Mouse (Mus musculus): ENCODE results near the gene Gm49405. TPM values are rescaled to one million over a fixed set of nuclear protein-coding genes. Genes with fewer than 3 reads are reported as not detected.
A peak's percentile ranks its signal among the peaks of the same experiment; 100 is the strongest.

The Gm49405 gene
- total RNA-seq, 2 experiments from 2014 or later, result 0.33 to 0.56 TPM

DNA sequence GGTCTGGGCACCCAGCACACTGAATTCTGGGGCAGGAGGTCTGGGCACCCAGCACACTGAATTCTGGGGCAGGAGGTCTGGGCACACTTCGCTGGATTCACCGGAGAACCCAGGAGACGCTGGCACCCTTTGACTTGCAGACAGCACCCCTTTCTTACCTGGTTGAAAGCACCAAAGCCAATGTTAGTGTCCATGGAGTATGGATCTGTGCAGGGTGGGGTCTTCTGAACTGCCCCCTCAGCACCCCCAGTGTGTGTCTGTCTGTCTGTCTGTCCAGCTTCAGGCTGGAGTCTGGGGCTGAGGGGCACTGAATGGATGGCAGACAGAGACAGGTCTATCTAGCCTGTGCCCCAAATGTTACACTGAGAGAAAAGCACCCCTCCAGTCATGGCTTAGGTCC lies 8.9 kb upstream of the Gm49405 start:
- no peak for TF ChIP-seq CTCF (IDR thresholded peaks at IDR 0.05)
- no peak overlapping the region for H3K27ac ChIP-seq
- H3K4me3 ChIP-seq, result no peak overlapping the region
- intact Hi-C loops (cut with DNase I), result no loop called here
- DNase-seq, result no peak

DNA sequence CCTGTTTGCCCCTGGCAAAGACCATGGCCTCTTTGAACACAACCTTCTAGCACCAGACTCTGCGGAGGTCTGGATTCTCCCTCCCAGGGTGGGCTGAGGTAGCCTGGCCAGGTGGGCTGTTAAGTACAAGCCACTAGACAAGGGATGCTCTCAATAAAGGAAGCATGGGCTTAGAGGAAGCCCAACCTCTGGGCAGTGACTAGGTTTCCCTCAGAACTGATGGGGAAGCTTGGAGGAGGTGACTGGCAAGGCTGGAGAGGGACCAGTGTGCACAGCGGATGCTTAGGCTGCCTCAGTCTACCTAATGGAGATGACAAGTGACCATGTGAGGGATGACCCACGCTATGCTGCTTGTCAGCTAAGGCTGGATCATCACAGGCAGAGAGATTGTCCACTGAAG lies 8.5 kb upstream of the Gm49405 start:
- DNase-seq, result no peak
- H3K4me3 ChIP-seq, result no peak overlapping the region
- TF ChIP-seq CTCF (IDR thresholded peaks at IDR 0.05), result no peak
- no peak overlapping the region for H3K27ac ChIP-seq
- intact Hi-C loops (cut with DNase I), result no loop called here

DNA sequence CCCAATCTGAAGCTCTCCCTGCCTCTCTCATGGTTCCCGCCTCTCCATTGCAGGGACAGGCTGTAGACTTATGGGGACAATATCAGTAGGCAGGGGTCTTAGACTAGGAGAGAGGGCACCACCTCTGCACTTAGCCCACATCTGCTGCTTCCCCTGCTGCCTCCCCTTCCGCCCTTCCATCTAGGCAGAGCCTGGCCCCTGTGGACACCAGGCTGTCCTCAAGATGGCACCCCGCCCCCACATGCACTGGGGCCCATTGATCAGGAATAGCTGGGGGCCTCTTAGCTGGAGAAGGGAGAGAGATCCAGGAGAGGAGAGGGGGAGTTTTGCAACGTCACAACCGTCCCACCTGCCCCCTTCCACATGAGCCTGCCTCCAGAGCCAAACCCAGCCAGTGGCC lies 8.0 kb upstream of the Gm49405 start, which contains the start of gene Tbx10:
TSS of gene Tbx10 (plus strand) at position 337 of the 400 bp plus-strand sequence.
- Histone ChIP-seq H3K4me3 (no peak within 1 kb of the TSS), H3K27ac (no peak within 1 kb of the TSS)
- TF ChIP-seq CTCF (IDR thresholded peaks at IDR 0.05), result no peak
- intact Hi-C loops (cut with DNase I), result no loop called here
- no peak for DNase-seq

DNA sequence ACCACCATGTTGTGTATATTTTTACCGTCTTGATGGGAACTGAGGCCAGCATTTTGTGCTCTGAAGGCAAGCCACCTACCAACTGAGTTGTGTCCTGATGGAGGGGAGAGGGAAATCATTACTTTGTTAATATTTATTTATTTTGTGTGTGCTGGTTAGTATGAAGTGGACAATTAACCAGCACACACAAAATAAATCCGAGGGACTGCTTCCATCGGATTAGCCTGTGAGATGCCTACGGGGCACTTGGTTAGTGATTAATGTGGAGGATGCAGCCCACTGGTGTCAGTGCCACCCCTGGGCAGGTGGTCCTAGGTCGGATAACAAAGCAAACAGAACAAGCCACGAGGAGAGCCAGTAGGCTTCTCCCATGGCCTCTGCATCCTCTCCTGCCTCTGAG lies 5.5 kb upstream of the Gm49405 start:
- TF ChIP-seq CTCF (IDR thresholded peaks at IDR 0.05), result no peak
- Histone ChIP-seq H3K4me3 (no peak overlapping the region), H3K27ac (no peak overlapping the region)
- intact Hi-C loops (cut with DNase I), result no loop called here
- DNase-seq, result no peak

DNA sequence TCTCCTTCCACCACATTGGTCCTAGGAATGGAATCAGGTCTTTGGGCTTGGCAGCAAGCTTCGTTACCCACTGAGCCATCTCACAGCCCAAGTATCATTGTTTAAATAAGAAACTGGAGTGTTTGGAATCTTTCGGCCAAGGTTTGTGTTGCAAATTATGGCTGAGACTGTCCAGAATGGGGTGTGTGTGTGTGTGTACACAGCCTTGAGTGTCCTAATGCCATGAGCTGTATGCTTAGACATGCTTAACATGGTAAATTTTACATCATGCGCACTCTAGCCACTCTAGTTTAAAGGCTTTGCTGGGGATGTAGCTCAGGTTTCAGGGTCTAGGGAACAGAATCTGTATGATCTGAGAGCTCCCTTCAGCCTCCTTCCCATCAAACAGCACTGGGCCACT lies 4.9 kb upstream of the Gm49405 start:
- DNase-seq, result no peak
- intact Hi-C loops (cut with DNase I), result no loop called here
- Histone ChIP-seq H3K27ac (peak overlapping the region; percentile 68), H3K4me3 (no peak overlapping the region)
- no peak for TF ChIP-seq CTCF (IDR thresholded peaks at IDR 0.05)

DNA sequence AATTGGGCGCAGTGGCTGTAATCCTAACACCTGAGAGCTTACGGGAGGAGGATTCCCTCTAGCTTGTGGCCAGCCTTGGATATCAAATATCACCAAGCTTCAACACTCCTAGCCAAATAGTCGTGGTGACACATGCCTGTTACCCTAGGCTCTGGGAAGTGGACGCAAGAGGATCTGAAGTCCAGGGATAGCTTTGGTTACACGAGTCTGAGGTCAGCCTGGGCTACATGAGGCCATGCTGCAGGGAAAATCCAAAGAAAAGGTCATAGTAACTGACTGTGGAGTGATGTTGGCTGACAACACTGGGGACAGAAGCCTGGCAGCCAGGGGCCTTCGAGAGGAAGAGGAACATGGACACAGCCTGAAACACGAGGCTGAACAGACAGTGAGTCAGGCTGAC lies 4.3 kb upstream of the Gm49405 start:
- no peak for TF ChIP-seq CTCF (IDR thresholded peaks at IDR 0.05)
- no peak for DNase-seq
- Histone ChIP-seq H3K4me3 (no peak overlapping the region), H3K27ac (peak overlapping the region; percentile 68)
- intact Hi-C loops (cut with DNase I), result no loop called here

DNA sequence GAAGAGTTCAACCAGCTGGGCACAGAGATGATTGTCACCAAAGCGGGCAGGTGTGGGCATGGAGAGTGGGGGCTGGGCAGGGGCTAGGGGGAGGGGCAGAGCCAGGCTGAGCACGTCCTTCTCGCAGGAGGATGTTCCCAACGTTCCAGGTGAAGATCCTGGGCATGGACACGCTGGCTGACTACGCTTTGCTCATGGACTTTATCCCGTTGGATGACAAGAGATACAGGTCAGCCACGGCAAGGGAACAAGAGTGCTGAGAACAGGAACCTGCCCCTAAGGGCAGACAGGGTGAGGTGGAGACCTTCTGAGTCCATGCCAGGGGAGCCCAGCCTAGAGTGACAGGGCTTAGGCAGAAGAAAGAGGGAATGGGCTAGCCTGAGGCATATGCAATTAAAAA lies 3.7 kb upstream of the Gm49405 start:
- intact Hi-C loops (cut with DNase I), result no loop called here
- DNase-seq, result no peak
- peak overlapping the region; percentile 68; the same call in 1 of the 2 replicates for H3K27ac ChIP-seq
- no peak for TF ChIP-seq CTCF (IDR thresholded peaks at IDR 0.05)
- no peak overlapping the region for H3K4me3 ChIP-seq

DNA sequence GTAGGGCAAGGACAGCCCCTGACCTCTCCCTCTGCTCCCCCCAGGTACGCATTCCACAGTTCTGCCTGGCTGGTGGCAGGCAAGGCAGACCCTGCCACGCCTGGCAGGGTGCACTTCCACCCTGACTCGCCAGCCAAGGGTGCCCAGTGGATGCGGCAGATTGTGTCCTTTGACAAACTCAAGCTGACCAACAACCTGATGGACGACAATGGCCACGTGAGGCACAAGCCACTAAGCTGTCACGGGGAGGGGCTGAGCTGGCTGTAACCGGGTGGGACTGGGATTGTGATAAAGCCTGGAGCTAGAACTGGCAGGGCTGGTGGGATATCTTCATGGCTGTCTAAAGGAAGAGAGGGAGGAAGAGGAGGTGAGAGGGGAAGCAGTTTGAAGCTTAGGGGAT lies 3.2 kb upstream of the Gm49405 start:
- TF ChIP-seq CTCF (IDR thresholded peaks at IDR 0.05), result no peak
- Histone ChIP-seq H3K4me3 (no peak overlapping the region), H3K27ac (no peak overlapping the region)
- intact Hi-C loops (cut with DNase I), result no loop called here
- no peak for DNase-seq

DNA sequence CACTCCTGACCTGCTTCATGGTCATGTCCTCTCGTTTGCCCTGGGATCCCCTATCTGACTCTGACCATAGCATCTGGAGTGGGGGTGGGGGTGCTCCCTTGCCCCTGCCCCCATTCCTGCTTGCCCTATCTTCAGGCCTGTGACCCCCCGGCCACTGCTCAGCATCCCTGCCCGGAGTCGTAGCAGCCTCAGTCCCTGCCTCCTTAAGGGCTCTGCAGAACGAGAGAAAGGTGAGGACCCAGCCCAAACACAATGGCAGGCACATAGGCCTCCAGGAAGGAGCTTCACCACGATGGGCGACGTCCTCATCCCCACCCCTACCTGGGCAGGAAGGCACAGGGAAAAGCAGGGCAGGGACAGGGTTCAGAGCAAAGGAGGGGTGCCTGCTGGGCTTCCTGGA lies 2.1 kb upstream of the Gm49405 start:
- no peak overlapping the region for H3K4me3 ChIP-seq
- intact Hi-C loops (cut with DNase I), result no loop called here
- DNase-seq, result no peak
- no peak for TF ChIP-seq CTCF (IDR thresholded peaks at IDR 0.05)
- H3K27ac ChIP-seq, result no peak overlapping the region

DNA sequence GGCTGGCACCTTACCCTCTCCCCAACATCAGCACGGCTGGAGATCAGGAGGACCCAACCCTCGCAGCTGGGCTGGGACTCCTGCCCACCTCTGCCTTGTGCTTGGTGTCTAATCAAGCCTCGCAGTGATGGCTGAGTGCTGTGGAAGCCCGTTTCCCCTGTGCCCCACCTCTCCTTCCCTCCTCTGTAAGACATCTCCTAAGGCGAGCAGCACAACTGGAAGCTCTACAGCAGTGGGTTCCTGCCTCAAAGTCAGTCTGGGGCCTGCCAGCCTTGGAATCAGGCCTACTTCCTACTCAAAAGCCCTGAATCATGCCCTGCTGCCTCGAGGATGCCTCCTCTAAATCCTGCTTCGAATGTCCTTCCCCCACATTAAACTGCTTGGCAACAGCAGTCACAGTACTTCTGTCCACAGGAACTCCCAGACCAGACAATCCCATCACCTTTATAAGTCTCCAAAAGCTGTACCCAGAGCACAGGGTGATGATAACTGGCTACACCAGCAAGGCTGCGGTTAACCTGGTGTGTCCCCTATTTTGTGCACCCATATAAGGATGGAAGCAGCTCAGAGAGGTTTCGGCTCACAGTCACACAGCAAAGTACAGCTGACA lies 1.2 kb upstream of the Gm49405 start:
- no peak for DNase-seq
- no peak for TF ChIP-seq CTCF (IDR thresholded peaks at IDR 0.05)
- Histone ChIP-seq H3K27ac (peak overlapping the region; percentile 94), H3K4me3 (peak overlapping the region; percentile 78)
- intact Hi-C loops (cut with DNase I), result no loop called here

DNA sequence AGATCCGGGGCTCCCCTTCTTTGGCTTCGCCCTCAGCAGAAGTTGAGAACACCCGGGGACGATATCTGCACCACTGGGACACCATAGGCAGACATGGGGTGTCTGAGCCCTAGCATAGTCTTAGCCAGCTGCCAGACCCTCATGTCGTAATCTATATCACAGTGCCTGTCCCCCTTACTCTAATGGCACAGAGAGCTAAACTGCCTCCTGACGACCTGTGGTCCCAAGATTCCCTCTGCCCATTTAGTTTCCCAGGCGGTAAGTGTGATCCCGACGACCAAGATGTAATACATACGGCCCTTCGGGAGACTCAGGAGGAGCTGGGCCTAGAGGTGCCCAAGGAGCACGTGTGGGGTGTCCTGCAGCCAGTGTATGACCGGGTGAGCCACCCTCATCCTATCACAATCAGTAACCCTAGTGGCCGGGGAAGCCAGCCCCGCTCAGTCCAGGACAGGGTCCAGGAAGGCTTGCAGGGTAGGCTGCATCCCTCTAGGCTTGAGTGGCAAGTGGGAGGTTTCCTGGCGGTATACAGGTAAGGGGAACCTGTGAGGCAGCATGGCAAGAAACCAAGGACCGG lies 611 bp downstream of the Gm49405 start:
- no peak for DNase-seq
- no peak for TF ChIP-seq CTCF (IDR thresholded peaks at IDR 0.05)
- intact Hi-C loops (cut with DNase I), result loop anchor here (1.0 kb wide), 1 partner anchor 11 kb away; the partner anchor contains the start of gene Ndufv1

DNA sequence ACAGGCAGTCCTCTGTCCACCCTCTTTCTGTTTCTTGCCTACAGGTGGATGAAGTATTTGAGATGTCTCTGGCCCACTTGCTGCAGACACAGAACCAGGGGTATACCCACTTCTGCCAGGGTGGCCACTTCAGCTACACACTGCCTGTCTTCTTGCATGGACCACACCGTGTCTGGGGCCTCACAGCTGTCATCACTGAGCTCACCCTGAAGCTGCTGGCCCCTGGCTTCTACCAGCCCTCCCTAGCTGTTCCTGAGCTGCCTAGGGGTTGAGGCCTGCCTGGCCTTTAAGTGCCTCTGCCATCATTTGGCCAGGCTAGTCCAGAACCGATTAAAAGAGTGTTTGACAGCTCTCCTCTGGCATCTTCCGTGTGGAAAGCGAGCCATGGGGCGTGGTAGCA lies 1.3 kb downstream of the Gm49405 start:
- intact Hi-C loops (cut with DNase I), result no loop called here
- TF ChIP-seq CTCF (IDR thresholded peaks at IDR 0.05), result no peak
- Histone ChIP-seq H3K27ac (no peak overlapping the region), H3K4me3 (no peak overlapping the region)
- no peak for DNase-seq

More for the DNA sequence above, 611 bp downstream of the Gm49405 start:
- Histone ChIP-seq H3K4me3 (peak overlapping the region; percentile 78), H3K27ac (peak overlapping the region; percentile 94)

DNA sequence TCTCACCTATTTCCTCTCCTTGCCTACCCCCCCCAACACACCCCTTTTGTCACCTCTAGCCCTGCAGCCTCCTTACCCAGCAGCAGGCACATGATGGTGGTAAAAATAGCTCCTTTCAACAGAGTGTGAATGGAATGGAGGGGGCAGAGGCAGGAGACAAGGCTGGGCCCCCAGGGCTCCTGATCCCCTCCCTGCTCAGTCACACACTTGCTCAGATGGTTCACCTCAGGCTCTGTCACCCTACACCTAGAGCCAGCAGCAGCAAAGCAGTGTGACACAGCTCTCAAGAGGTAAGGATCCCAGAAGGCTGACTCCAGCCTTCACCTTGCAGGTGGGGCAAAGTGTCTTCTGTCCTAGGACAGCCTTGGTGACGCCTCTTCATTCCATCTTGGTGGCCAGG lies 2.7 kb downstream of the Gm49405 start, which contains the start of gene Doc2g:
TSS of gene Doc2g (plus strand) at position 202 of the 400 bp plus-strand sequence.
- no peak for DNase-seq
- Histone ChIP-seq H3K4me3 (no peak within 1 kb of the TSS), H3K27ac (no peak within 1 kb of the TSS)
- TF ChIP-seq CTCF (IDR thresholded peaks at IDR 0.05), result no peak
- intact Hi-C loops (cut with DNase I), result no loop called here

DNA sequence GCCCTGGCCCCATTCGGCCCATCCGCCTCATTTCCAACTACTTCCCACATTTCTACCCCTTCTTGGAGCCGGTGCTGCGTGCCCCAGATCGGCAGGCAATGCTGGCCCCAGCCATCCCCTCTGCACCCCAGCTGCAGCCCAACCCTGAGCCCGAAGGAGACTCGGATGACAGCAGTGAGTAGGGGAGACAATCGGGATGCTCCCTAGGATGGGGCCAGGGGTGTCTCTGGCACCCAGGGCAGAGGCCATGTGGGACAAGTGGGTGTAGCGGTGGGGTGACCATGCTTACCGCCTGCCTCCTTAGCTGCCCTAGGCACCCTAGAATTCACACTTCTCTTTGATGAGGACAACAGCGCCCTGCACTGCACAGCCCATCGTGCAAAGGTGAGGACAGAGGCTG lies 3.2 kb downstream of the Gm49405 start:
- intact Hi-C loops (cut with DNase I), result no loop called here
- no peak for TF ChIP-seq CTCF (IDR thresholded peaks at IDR 0.05)
- no peak for DNase-seq
- Histone ChIP-seq H3K27ac (no peak overlapping the region), H3K4me3 (no peak overlapping the region)
